Mouse (Mus musculus) olfactory bulb, adult 2 months (tissue): ENCODE results near the gene Syt15. TPM values are rescaled to one million over a fixed set of nuclear protein-coding genes. Genes with fewer than 3 reads are reported as not detected.

ENCODE experiments used
- H3K27ac ChIP-seq: fragments of 200-500 bp; 2 replicates; pipeline ENCODE4 v1.5.1; 2012; ENCODE audit warnings: low read depth, low read length; ENCODE audit not compliant: insufficient read depth
- H3K4me1 ChIP-seq: fragments of 200-500 bp; 2 replicates; pipeline ENCODE4 v1.6.1; 2012; ENCODE audit warnings: low read length; ENCODE audit not compliant: control insufficient read depth, insufficient read depth
- H3K4me3 ChIP-seq: fragments of 200-500 bp; 2 replicates; pipeline ENCODE4 v1.5.1; 2012; ENCODE audit warnings: mild to moderate bottlenecking, low read depth, low read length, moderate library complexity; ENCODE audit not compliant: insufficient read depth
- CTCF ChIP-seq: fragments of 200-500 bp; IDR thresholded peaks from 2 replicates; pipeline ENCODE4 v1.5.1; 2012; ENCODE audit warnings: low read depth, mild to moderate bottlenecking, low read length, moderate library complexity; ENCODE audit not compliant: insufficient read depth
- POLR2A ChIP-seq: fragments of 200-500 bp; IDR thresholded peaks from 2 replicates; pipeline ENCODE4 v1.6.1; 2012; ENCODE audit warnings: mild to moderate bottlenecking, low read depth, low read length, moderate library complexity; ENCODE audit not compliant: insufficient read depth
- WGBS: fragments of 180-500 bp; shearing (Covaris S2); methylation state at CpG from one replicate; pipeline ENCODE4 v1.1.7; 2018; 5-methylcytosine and 5-hydroxymethylcytosine counted together
- polyA plus RNA-seq: library from polyadenylated mRNA; stranded (reverse); fragments of >200 nt; gene quantifications from 2 replicates; pipeline ENCODE4 v1.2.4, GENCODE M21; 2012; ENCODE audit warnings: low replicate concordance; ENCODE audit not compliant: missing spikeins, insufficient read depth, insufficient read length

Gene Syt15
- not detected in 2 replicates for polyA plus RNA-seq

DNA sequence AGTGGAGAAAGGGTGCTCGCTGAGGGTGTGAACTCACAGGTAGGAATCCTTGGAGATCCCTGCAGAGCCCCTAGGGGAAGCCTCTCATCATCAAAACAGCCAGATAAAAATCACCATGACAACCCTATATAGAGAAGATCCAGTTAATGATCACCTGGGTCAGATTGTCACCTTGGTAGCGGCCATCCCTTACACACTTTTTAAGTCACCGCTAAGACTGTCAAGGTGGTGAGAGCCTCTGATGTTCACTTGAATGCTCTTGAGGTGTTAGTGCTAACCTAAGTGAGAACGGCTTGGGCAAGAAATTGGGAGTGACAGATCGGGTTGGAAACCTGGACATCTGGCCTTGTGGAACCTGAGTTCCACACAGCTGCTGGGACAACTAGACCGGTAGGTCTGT lies at the start of gene Syt15:
TSS of gene Syt15 (plus strand) at position 301 of the 400 bp plus-strand sequence.
- Histone ChIP-seq H3K4me1 (peaks cover 4% of the 10 kb centered on the region; the same call in 1 of the 2 replicates), H3K27ac (no peak within 1 kb of the TSS), H3K4me3 (no peak within 1 kb of the TSS)
- 87% methylated on average over 6 of the region's 6 CpGs for WGBS
- no peak for TF ChIP-seq POLR2A
- TF ChIP-seq CTCF = no peak

DNA sequence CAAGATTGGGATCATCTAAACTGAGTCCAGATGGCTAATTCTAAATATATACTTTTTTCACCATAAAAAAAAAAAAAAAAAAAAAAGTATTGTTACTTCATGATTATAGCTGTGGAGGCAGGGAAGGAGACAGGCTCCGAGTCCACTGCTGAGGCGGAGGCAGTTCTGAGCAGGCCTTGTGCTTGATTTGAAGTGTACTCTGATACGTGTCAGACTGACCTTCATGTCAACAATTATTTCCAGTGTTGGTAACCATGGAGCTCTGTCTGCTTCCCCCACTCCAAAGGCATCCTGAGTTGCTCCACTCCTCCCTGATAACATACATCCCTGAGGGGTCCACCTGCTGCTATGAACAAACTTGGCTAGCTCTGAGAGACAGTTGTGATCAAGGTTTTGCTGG lies 48.3 kb upstream of the Syt15 start:
- TF ChIP-seq CTCF (no peak), POLR2A (no peak)
- 92% methylated on average over 3 of the region's 3 CpGs for WGBS
- no peak overlapping the region for H3K4me3 ChIP-seq
- H3K27ac ChIP-seq = no peak overlapping the region
- no peaks in the 10 kb centered on the region for H3K4me1 ChIP-seq

DNA sequence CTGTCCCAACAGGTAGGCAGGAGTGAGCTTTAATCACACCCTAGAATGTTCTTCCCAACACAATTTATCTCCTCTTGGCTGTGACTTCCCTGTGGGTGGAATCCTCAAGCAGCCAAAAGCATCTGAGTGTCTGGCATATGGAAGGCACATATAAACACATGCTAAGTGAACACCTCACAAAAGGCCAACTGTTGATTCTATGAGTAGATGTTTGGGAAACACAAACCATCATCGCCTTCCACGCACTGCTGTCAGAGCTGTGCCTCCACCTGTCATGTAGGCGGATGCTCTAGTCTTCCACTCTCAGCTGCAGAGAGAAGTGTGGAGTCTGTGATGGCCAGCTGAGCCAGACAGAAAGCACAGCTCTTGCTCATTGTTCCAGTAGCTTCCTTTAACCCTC lies 40.0 kb upstream of the Syt15 start:
- WGBS = 86% methylated on average over 3 of the region's 3 CpGs
- no peak overlapping the region for H3K4me3 ChIP-seq
- no peak for TF ChIP-seq POLR2A
- no peak for TF ChIP-seq CTCF
- no peaks in the 10 kb centered on the region for H3K4me1 ChIP-seq
- no peak overlapping the region for H3K27ac ChIP-seq

DNA sequence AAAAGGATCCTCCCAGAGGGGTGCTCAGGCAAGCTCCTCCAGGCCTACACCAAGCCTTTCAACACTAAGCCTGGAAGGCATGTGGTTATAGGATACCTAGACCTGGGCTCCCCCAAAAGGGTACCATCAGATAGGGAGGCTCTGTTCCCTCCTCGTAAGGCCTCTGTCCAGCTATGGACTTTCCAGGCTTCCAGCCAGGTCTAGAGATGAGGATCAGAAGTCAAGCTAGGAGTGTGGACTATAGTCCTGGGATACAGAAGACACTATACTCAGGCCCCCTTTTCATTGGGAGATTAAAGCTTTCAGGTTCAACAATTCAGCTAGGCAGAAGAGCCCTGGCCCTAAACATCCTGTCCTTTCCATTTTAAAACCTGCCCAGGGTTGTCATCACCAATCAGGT lies 36.3 kb upstream of the Syt15 start:
- H3K27ac ChIP-seq = no peak overlapping the region
- no peak overlapping the region for H3K4me3 ChIP-seq
- WGBS = 89% methylated on average over 1 of the region's 1 CpGs
- H3K4me1 ChIP-seq = no peaks in the 10 kb centered on the region
- TF ChIP-seq CTCF (no peak), POLR2A (no peak)

DNA sequence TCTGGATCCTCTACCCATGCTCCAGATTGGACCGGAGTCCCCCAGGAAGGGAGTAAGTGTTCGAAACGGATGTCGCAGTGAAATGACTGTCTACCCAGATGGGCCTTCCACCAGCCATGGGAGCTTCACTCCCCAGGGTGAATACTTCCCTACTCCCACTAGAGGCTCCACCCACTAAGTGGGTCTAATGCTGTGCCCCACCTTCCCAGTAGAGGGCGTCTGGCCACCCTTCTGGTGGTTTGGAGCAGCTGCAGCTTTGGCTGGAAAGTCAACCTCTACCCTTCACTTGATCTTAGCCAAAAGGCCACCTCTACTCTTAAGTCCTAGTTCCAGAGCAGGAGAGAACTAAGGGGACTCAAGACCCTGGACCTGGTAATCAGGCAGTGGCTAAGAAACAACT lies 30.8 kb upstream of the Syt15 start:
- no peak overlapping the region for H3K27ac ChIP-seq
- no peak overlapping the region for H3K4me3 ChIP-seq
- H3K4me1 ChIP-seq = no peaks in the 10 kb centered on the region
- WGBS = 76% methylated on average over 5 of the region's 5 CpGs
- TF ChIP-seq CTCF = peak; percentile 24; the same call in 1 of the 2 replicates
- no peak for TF ChIP-seq POLR2A

DNA sequence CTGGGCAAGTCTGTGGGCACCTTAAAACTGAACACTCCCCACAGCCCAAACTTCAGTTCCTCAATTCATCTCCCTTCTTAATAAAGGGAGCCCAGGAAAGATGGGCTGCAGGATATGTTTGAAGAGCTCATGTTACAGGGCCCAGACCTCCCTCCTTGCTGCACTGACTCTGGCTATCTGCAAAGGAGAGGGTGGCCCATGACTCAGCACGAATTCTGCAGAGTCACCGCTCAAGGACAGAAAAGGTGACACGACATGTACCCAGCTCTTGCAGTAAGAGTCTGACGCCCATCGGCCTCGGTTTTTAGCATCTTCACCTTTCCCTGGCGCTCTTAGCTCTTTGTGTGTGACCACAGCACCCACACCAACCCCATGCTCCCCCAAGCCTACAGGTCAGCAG lies 29.0 kb upstream of the Syt15 start:
- Histone ChIP-seq H3K27ac (no peak overlapping the region), H3K4me1 (no peaks in the 10 kb centered on the region), H3K4me3 (no peak overlapping the region)
- WGBS = 85% methylated on average over 7 of the region's 7 CpGs
- no peak for TF ChIP-seq CTCF
- no peak for TF ChIP-seq POLR2A

DNA sequence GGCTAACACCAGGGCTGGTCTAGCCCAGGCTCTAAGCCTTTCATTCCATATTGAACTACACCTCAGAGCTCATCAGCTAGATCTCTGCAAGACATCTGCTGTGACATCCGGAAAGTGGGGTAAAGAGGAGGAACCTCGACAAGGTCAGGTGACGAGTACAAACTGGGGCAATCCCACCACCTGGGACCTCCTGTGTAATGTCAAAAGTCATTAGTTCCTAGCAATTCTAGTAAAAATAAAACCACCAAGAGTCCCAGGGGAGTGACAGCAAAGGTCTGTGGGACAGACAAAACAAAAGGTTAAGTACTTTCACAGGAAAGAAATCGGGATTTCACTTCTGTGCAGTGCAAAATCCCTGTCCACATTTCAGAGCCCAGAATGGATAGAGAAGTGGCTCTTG lies 25.5 kb upstream of the Syt15 start:
- TF ChIP-seq POLR2A (no peak), CTCF (no peak)
- peaks cover 6% of the 10 kb centered on the region; the same call in 1 of the 2 replicates for H3K4me1 ChIP-seq
- 86% methylated on average over 4 of the region's 4 CpGs for WGBS

DNA sequence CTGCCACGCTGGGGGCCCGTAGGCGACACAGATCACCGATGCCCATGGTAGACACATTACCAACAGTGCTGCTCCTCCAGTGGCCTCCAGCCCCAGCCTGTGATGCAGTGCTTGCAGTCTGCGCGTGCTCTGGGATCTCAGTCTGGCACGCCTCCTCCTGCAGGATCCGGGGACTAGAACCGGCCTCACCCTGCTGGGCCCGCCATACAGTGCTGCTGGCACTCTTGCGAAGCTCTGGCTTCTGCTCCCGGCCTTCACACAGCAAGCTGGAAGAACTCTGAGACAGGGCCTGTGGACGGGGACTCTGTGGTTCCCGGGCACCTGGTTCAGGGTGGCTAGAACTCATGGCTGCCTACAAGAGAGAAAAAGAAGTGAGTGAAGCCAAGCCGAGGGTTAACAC lies 23.9 kb upstream of the Syt15 start:
- no peak overlapping the region for H3K27ac ChIP-seq
- TF ChIP-seq CTCF = no peak
- TF ChIP-seq POLR2A = no peak
- WGBS = 94% methylated on average over 15 of the region's 15 CpGs
- peaks cover 6% of the 10 kb centered on the region; the same call in 1 of the 2 replicates for H3K4me1 ChIP-seq
- no peak overlapping the region for H3K4me3 ChIP-seq

More for the DNA sequence above, 25.5 kb upstream of the Syt15 start:
- no peak overlapping the region for H3K4me3 ChIP-seq
- no peak overlapping the region for H3K27ac ChIP-seq

DNA sequence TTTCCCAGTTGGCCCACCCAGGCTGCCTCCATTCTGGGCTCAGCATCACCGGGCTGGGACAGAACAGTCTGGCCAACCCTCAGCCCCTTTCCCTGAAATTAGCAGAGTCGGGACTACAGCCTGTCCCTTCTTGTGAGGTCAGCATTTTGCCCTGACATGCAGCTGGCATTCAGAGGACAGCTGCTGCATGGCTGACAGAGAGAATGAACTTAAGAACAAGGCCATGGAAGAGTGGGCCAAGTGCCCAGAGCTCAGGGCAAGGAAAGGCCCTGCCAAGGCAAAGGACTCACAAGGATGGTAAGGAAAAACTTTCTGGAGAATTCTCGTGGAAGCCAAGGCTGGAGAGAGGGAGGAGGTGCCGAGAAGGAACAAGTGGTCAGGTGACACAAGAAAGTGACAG lies 22.7 kb upstream of the Syt15 start:
- Histone ChIP-seq H3K4me1 (peaks cover 11% of the 10 kb centered on the region), H3K4me3 (no peak overlapping the region), H3K27ac (no peak overlapping the region)
- no peak for TF ChIP-seq POLR2A
- no peak for TF ChIP-seq CTCF
- WGBS = 54% methylated on average over 4 of the region's 4 CpGs
